Mouse (Mus musculus) bone marrow macrophage, adult 2 months (primary cell): ENCODE measurements at regions not wholly inside any gene's neighbourhood (a gene's known extent, or its start where the extent isn't known, plus 50 kb on each side); places are given as distances from the start of the nearest gene placed in this dataset.

ENCODE experiments used
- H3K27ac ChIP-seq: 2 replicates; pipeline ENCODE4 v1.5.1; 2012; ENCODE audit warnings: low read depth, low read length; ENCODE audit not compliant: insufficient read depth
- H3K4me1 ChIP-seq: 2 replicates; pipeline ENCODE4 v1.6.1; 2012; ENCODE audit warnings: low read length; ENCODE audit not compliant: control insufficient read depth, insufficient read depth
- H3K4me3 ChIP-seq: 2 replicates; pipeline ENCODE4 v1.5.1; 2012; ENCODE audit warnings: mild to moderate bottlenecking, low read length, moderate library complexity; ENCODE audit not compliant: insufficient read depth
- CTCF ChIP-seq: IDR thresholded peaks from 2 replicates; pipeline ENCODE4 v1.5.1; 2012; ENCODE audit warnings: low read depth, mild to moderate bottlenecking, low read length, moderate library complexity
- POLR2A ChIP-seq: IDR thresholded peaks from 2 replicates; pipeline ENCODE4 v1.6.1; 2012; ENCODE audit warnings: mild to moderate bottlenecking, low read depth, low read length, borderline replicate concordance

- H3K4me1 ChIP-seq: no peaks in the 10 kb centered on the region
- H3K4me3 ChIP-seq: no peak overlapping the region
- no peak overlapping the region for H3K27ac ChIP-seq
- TF ChIP-seq CTCF (no peak), POLR2A (no peak)
These were observed 103.7 kb upstream of the Fat4 start for GRCm38 (mm10) chr3:38783051-38783450.

GRCm38 (mm10) chr3:38776743-38777366, 109.9 kb upstream of the Fat4 start:
- Histone ChIP-seq H3K27ac (no peak overlapping the region), H3K4me1 (no peaks in the 10 kb centered on the region), H3K4me3 (no peak overlapping the region)
- no peak for TF ChIP-seq CTCF
- TF ChIP-seq POLR2A: no peak

GRCm38 (mm10) chr3:38754632-38755123, 132.1 kb upstream of the Fat4 start:
- no peak for TF ChIP-seq CTCF
- no peak for TF ChIP-seq POLR2A
- Histone ChIP-seq H3K4me1 (no peaks in the 10 kb centered on the region), H3K27ac (no peak overlapping the region), H3K4me3 (no peak overlapping the region)

GRCm38 (mm10) chr3:38753446-38754205, 133.1 kb upstream of the Fat4 start:
- no peak overlapping the region for H3K27ac ChIP-seq
- H3K4me1 ChIP-seq: no peaks in the 10 kb centered on the region
- TF ChIP-seq POLR2A (no peak), CTCF (no peak)
- no peak overlapping the region for H3K4me3 ChIP-seq

- Histone ChIP-seq H3K4me3 (no peak overlapping the region), H3K4me1 (no peaks in the 10 kb centered on the region), H3K27ac (no peak overlapping the region)
- no peak for TF ChIP-seq POLR2A
- no peak for TF ChIP-seq CTCF
These were observed 144.6 kb upstream of the Fat4 start for GRCm38 (mm10) chr3:38742155-38742554.

DNA sequence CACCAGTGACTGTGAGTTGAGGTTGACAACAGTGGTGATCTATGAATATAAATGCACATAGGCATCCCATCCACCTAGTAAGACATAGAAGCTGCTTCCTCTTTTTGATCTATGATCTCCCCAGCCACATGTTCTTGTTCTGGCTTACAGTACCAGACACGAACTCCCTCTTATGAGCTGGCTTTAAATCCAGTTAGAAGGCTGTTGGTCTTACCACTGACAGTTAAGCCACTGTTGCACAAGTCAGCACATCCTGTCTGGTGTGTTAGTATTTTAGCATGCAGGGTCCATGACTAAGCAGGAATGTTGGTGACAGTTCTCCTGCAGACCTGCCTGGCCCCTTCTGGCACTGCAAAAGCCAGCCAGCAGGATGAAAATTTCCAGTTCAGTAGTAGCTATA, 164.1 kb upstream of the Fat4 start:
- no peak for TF ChIP-seq POLR2A
- TF ChIP-seq CTCF: no peak
- Histone ChIP-seq H3K4me1 (no peaks in the 10 kb centered on the region), H3K27ac (no peak overlapping the region), H3K4me3 (no peak overlapping the region)

DNA sequence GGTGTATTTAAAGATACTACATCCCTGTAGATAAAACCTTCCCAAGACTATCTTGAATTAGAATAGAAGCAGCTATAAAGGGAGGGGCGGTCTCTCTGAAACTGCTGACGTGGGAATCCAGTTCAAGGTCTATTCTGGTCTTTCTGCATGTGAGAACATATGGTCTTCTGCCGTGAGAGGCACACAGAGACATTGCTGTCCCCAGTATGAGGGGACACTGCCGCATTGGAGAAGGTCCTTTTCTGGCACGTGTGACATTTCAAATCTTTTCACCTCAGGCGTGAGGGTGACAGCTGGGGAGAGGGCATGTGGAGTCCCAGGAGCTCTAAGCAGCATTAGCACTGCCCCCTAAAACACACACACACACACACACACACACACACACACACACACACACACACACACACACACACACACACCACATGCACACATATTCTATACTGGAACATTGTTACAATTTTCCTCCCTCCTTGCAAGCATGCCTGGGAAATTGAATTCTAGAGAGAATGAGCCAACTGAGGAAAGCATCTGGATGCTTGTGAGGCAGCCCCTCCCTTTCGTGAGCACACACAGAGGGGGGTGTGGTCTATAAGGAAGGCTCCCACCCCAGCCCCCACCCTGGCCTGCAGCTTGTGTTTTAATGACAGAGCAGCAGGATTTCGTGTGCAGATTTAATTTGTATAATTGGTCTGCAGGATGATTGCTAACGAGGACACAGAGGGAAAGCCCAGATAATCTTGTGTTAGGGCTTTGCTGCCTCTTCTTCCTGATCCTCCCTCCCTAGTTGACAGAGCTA, 174.5 kb upstream of the Fat4 start:
- no peak overlapping the region for H3K4me3 ChIP-seq

DNA sequence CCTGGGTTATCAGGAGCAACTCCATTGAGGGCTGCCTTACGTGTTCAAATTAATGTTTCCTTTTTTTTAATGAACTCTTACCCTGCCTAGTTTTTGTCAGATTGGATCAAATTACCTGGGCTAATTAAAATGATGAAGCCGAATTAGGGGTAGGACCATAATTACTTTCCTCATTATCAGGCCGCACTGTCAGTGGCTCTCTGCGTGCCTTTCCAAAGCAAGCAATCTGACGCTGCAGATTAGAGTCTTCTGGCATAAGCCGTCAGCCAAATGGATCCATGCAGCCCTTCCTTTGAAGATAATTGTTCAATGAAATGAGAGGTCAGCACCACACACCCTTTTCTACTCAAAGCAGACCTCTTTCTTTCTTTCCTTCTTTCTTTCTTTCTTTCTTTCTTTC, 175.5 kb upstream of the Fat4 start:
- Histone ChIP-seq H3K4me3 (no peak overlapping the region), H3K27ac (no peak overlapping the region), H3K4me1 (no peaks in the 10 kb centered on the region)
- TF ChIP-seq CTCF: no peak

More for the DNA sequence above, 174.5 kb upstream of the Fat4 start:
- no peak for TF ChIP-seq POLR2A
- TF ChIP-seq CTCF: no peak
- no peaks in the 10 kb centered on the region for H3K4me1 ChIP-seq
- H3K27ac ChIP-seq: no peak overlapping the region

GRCm38 (mm10) chr3:38707891-38708290, 178.8 kb upstream of the Fat4 start:
- H3K27ac ChIP-seq: no peak overlapping the region
- TF ChIP-seq CTCF (no peak), POLR2A (no peak)
- H3K4me1 ChIP-seq: no peaks in the 10 kb centered on the region
- no peak overlapping the region for H3K4me3 ChIP-seq

- TF ChIP-seq POLR2A (no peak), CTCF (no peak)
- no peaks in the 10 kb centered on the region for H3K4me1 ChIP-seq
- H3K4me3 ChIP-seq: no peak overlapping the region
- no peak overlapping the region for H3K27ac ChIP-seq
These were observed 187.5 kb upstream of the Fat4 start for GRCm38 (mm10) chr3:38699206-38699605.
